8 mouse cellular contexts compared by ENCODE assay signal in the genomic region with DNA sequence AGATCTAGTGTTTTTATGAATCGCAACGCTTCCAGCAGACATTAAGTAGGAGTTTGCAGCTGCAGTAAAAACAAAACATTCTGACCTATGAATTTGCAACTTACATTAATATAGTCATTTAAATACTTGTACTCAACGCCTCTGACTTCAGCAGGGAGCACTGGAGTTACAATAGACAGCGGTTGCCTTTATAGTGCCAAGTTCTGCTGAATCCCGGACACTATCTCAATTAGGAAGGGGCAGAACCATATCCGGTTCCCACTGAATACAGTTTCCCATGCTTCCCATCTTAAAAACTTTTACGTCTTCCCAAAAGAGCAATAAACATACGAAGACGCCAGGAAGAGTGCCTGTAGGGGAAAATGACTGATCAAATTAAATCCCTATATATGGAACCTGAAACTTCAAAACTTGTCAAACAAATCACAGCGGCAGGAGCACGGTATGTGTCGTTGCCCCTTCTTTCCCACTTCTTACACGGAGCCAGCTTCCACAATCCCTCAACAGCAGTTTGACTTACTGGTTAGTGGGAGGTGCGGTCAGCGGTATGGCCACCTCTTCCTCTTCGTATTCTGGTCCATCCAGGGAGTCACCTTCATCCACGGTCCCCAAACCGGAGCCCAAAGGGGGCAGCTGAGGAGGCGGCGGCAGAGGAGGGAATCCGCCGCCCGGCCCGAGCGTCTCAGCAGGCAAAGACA. TPM values are rescaled to one million over a fixed set of nuclear protein-coding genes. Genes with fewer than 3 reads are reported as not detected.
DNase-seq lines count a peak whose midpoint lies in the region; ATAC-seq and TF ChIP-seq lines count a peak whose summit lies in the region.

No protein-coding gene starts in this region.

- TF ChIP-seq CTCF in testis, adult 2 months (IDR thresholded peaks at IDR 0.05; ENCODE audit: control insufficient read depth, insufficient read depth, insufficient replicate concordance, low read depth, low read length): no peak

- no peaks in the 10 kb centered on the region for H3K36me3 ChIP-seq in testis, adult 2 months (ENCODE audit: control insufficient read depth, insufficient read depth, low read length)
- no peaks in the 10 kb centered on the region for H3K36me3 ChIP-seq in forebrain, embryonic 15.5 days
- no peaks in the 10 kb centered on the region for H3K36me3 ChIP-seq in intestine, embryonic 14.5 days (ENCODE audit: control insufficient read depth, insufficient read depth, low read length)
- H3K36me3 ChIP-seq in neural tube, embryonic 14.5 days (ENCODE audit: control insufficient read depth, insufficient read depth, low read length): no peaks in the 10 kb centered on the region

- H3K4me2 ChIP-seq in forebrain, embryonic 15.5 days (replicated peaks): peak overlapping the region; percentile 49
- peak overlapping the region; percentile 55 for H3K4me2 ChIP-seq in intestine, embryonic 14.5 days (ENCODE audit: low read length)
- peak overlapping the region; percentile 79 for H3K4me2 ChIP-seq in neural tube, embryonic 14.5 days (ENCODE audit: low read depth, low read length)

- no peaks in the 10 kb centered on the region for H3K9me3 ChIP-seq in forebrain, embryonic 15.5 days
- H3K9me3 ChIP-seq in intestine, embryonic 14.5 days (ENCODE audit: control insufficient read depth, low read length): no peaks in the 10 kb centered on the region
- H3K9me3 ChIP-seq in neural tube, embryonic 14.5 days (ENCODE audit: control insufficient read depth, low read length): no peaks in the 10 kb centered on the region

- no peaks in the 10 kb centered on the region for H3K27me3 ChIP-seq in testis, adult 2 months (ENCODE audit: control insufficient read depth, insufficient read depth, low read length)
- H3K27me3 ChIP-seq in forebrain, embryonic 15.5 days: no peaks in the 10 kb centered on the region
- no peaks in the 10 kb centered on the region for H3K27me3 ChIP-seq in intestine, embryonic 14.5 days (replicated peaks; ENCODE audit: control insufficient read depth, insufficient read depth, low read length)
- no peaks in the 10 kb centered on the region for H3K27me3 ChIP-seq in neural tube, embryonic 14.5 days (ENCODE audit: control insufficient read depth, insufficient read depth, low read length)

- H3K27ac ChIP-seq in testis, adult 2 months (ENCODE audit: control insufficient read depth, insufficient read depth, low read depth, low read length): peak overlapping the region; percentile 89
- H3K27ac ChIP-seq in forebrain, embryonic 15.5 days (replicated peaks): peak overlapping the region; percentile 98
- H3K27ac ChIP-seq in intestine, embryonic 14.5 days (ENCODE audit: low read depth): peak overlapping the region; percentile 99
- peak overlapping the region; percentile 98 for H3K27ac ChIP-seq in neural tube, embryonic 14.5 days (ENCODE audit: low read depth, low read length)

- WGBS in forebrain, embryonic 15.5 days: under 1% methylated on average over 25 of the region's 25 CpGs
- WGBS in intestine, embryonic 14.5 days: under 1% methylated on average over 25 of the region's 25 CpGs
- WGBS in neural tube, embryonic 14.5 days: under 1% methylated on average over 25 of the region's 25 CpGs

- peak overlapping the region; percentile 81 for H3K4me3 ChIP-seq in testis, adult 2 months (ENCODE audit: control insufficient read depth, low read depth, low read length)
- H3K4me3 ChIP-seq in forebrain, embryonic 15.5 days: peak overlapping the region; percentile 91
- H3K4me3 ChIP-seq in intestine, embryonic 14.5 days (ENCODE audit: low read depth, low read length): peak overlapping the region; percentile 93
- H3K4me3 ChIP-seq in neural tube, embryonic 14.5 days (ENCODE audit: low read depth, low read length): peak overlapping the region; percentile 97

- no peak for ATAC-seq in forebrain, embryonic 15.5 days (replicated peaks)
- ATAC-seq in intestine, embryonic 14.5 days (replicated peaks; ENCODE audit: low FRiP score, low TSS enrichment, low read depth): no peak
- peak; percentile 0; the same call in 1 of the 2 replicates for ATAC-seq in neural tube, embryonic 14.5 days (ENCODE audit: low read depth)

- DNase-seq in testis, postnatal 14 days (ENCODE audit: low spot score): no peak
- peak; percentile 10 to 17 for DNase-seq in adrenal gland, postnatal 36 days
- peak; percentile 74 for DNase-seq in intestine, embryonic 14.5 days (ENCODE audit: low spot score)
- DNase-seq in lung, adult 18-20 months: peak; percentile 18 to 26
- no peak for DNase-seq in cerebellum, postnatal 36 days

- H3K4me1 ChIP-seq in testis, adult 2 months (ENCODE audit: control insufficient read depth, insufficient read depth, low read length): no peaks in the 10 kb centered on the region; the same call in none of the 2 replicates
- H3K4me1 ChIP-seq in forebrain, embryonic 15.5 days: peaks cover 15% of the 10 kb centered on the region
- H3K4me1 ChIP-seq in intestine, embryonic 14.5 days (replicated peaks; ENCODE audit: control insufficient read depth, insufficient read depth, low read length): no peaks in the 10 kb centered on the region
- H3K4me1 ChIP-seq in neural tube, embryonic 14.5 days (ENCODE audit: control insufficient read depth, insufficient read depth, low read length): peaks cover 6% of the 10 kb centered on the region

- TF ChIP-seq POLR2A in testis, adult 2 months (IDR thresholded peaks at IDR 0.05; ENCODE audit: control insufficient read depth, low read depth, low read length): no peak

- peak overlapping the region; percentile 92 for H3K9ac ChIP-seq in forebrain, embryonic 15.5 days (replicated peaks)
- H3K9ac ChIP-seq in intestine, embryonic 14.5 days (ENCODE audit: low read length): peak overlapping the region; percentile 84
- H3K9ac ChIP-seq in neural tube, embryonic 14.5 days (replicated peaks; ENCODE audit: low read depth, low read length): peak overlapping the region; percentile 95

RNA-seq across cellular contexts. Expression of a gene that starts 0.9 kb away (rescaled TPM):
- polyA plus RNA-seq in testis, adult 2 months (2012; rRNA removed): 12.0 and 16.9 TPM in 2 replicates
- 10 to 100 TPM; 43.3 to 46.0 TPM for total RNA-seq in adrenal gland, postnatal 36 days (2021)
- polyA plus RNA-seq in forebrain, embryonic 15.5 days (2015; fragmentation: Nextera tagmentation; extraction: Ambion mirVana): 75.1 and 75.5 TPM in 2 replicates
- 53.1 and 59.1 TPM in 2 replicates for polyA plus RNA-seq in intestine, embryonic 14.5 days (2014; fragmentation: Nextera tagmentation; extraction: Ambion mirVana)
- 73.6 and 83.7 TPM in 2 replicates for polyA plus RNA-seq in neural tube, embryonic 14.5 days (2014; fragmentation: Nextera tagmentation; extraction: Ambion mirVana)

Comparison
In these comparisons a context has a peak if more than half of its experiments do, and no peak if none do; other contexts are left out.
1. DNase-seq: peak in adrenal gland, postnatal 36 days (2 of 2), intestine, embryonic 14.5 days (single experiment) and lung, adult 18-20 months (2 of 2); none in testis, postnatal 14 days (single experiment) and cerebellum, postnatal 36 days (0 of 2).
2. Peak in every context shown above with its lines, with median percentiles within 50 percentile points of each other: H3K27ac ChIP-seq, H3K4me3 ChIP-seq, H3K4me2 ChIP-seq and H3K9ac ChIP-seq.